Mouse (Mus musculus) limb, embryonic 15.5 days (tissue): ENCODE data around the gene Gm45713. TPM values are rescaled to one million over a fixed set of nuclear protein-coding genes. Genes with fewer than 3 reads are reported as not detected.
A peak's percentile ranks its signal among the peaks of the same experiment; 100 is the strongest.

ENCODE experiments used
- ATAC-seq: fragments of 200-750 bp; cut with Nextera tagmentation; 2 replicates; pipeline ENCODE4 v1.8.0; 2017; ENCODE audit warnings: low read depth, moderate TSS enrichment; ENCODE audit not compliant: insufficient number of reproducible peaks, low FRiP score, low TSS enrichment
- H3K27ac ChIP-seq: fragments of 300-500 bp; sonication (generic); 2 replicates; pipeline ENCODE4 v1.5.1; 2015; ENCODE audit warnings: moderate library complexity, mild to moderate bottlenecking, inconsistent platforms
- H3K27me3 ChIP-seq: fragments of 300-500 bp; sonication (generic); 2 replicates; pipeline ENCODE4 v1.6.1; 2015; ENCODE audit warnings: inconsistent platforms
- H3K36me3 ChIP-seq: fragments of 300-500 bp; sonication (generic); 2 replicates; pipeline ENCODE4 v1.6.1; 2015; ENCODE audit warnings: inconsistent platforms
- H3K4me1 ChIP-seq: fragments of 300-500 bp; sonication (generic); 2 replicates; pipeline ENCODE4 v1.6.1; 2015; ENCODE audit warnings: inconsistent platforms
- H3K4me2 ChIP-seq: fragments of 300-500 bp; sonication (generic); 2 replicates; pipeline ENCODE4 v1.6.1; 2015; ENCODE audit warnings: mild to moderate bottlenecking, inconsistent platforms
- H3K4me3 ChIP-seq: fragments of 300-500 bp; sonication (generic); 2 replicates; pipeline ENCODE4 v1.5.1; 2015; ENCODE audit warnings: mild to moderate bottlenecking, inconsistent platforms
- H3K9ac ChIP-seq: fragments of 300-500 bp; sonication (generic); 2 replicates; pipeline ENCODE4 v1.6.1; 2015; ENCODE audit warnings: inconsistent platforms
- H3K9me3 ChIP-seq: fragments of 300-500 bp; sonication (generic); 2 replicates; pipeline ENCODE4 v1.6.1; 2016; ENCODE audit warnings: inconsistent platforms
- WGBS: fragments of 180-500 bp; shearing (Covaris S2); methylation state at CpG from one replicate; pipeline ENCODE4 v1.1.7; 2015; 5-methylcytosine and 5-hydroxymethylcytosine counted together
- microRNA counts: library from miRNA; unstranded; fragments of <30 nt; microRNA quantifications from one replicate; lab custom pipeline; 2016
- microRNA-seq: library from miRNA; unstranded; fragments of <30 nt; microRNA quantifications from one replicate; pipeline ENCODE4, GENCODE M21; 2016
- polyA plus RNA-seq: library from polyadenylated mRNA; unstranded; fragments of >200 nt; fragmentation: Nextera tagmentation; extraction: Ambion mirVana; gene quantifications from 2 replicates; pipeline ENCODE4 v1.2.1, GENCODE M21; 2015

Gene Gm45713
- polyA plus RNA-seq, 1 experiment from 2014 or later = not detected

GRCm38 (mm10) chr7:45076501-45076900 lies 59.5 kb downstream of the Gm45713 start:
- Histone ChIP-seq H3K9ac (no peak overlapping the region), H3K4me2 (no peak overlapping the region), H3K4me1 (peaks cover 11% of the 10 kb centered on the region), H3K27me3 (no peaks in the 10 kb centered on the region), H3K27ac (no peak overlapping the region), H3K36me3 (peaks cover 50% of the 10 kb centered on the region), H3K4me3 (no peak overlapping the region), H3K9me3 (no peaks in the 10 kb centered on the region)
- 86% methylated on average over 30 of the region's 30 CpGs for WGBS
- no peak for ATAC-seq

MicroRNAs encoded within 50 kb of the gene (microRNA counts, 519-probe panel; counts per million panel counts)
- microRNA mmu-miR-150 (lab: Ali Mortazavi, UCI) = 2,254 counts per million, percentile 43 among the panel's probes with 10 or more counts

Small RNA genes lying within 50 kb of the gene (microRNA-seq; reads per million reads assigned to microRNA genes)
- gene Mir150 = 17.8 reads per million, percentile 32 among the genes with 10 or more reads in this experiment
- gene Mir5121 = 10.0 reads per million, percentile 25 among the genes with 10 or more reads in this experiment
- gene Mir7055 = not detected

Other genes with a start within 250 kb of the Gm45713 start
- gene Med25, start 243.5 kb downstream of the Gm45713 start, polyA plus RNA-seq = 103 and 109 TPM in 2 replicates
- gene Fuz, start 240.2 kb downstream of the Gm45713 start, polyA plus RNA-seq = 22.8 and 24.2 TPM in 2 replicates
- 68.8 and 71.9 TPM in 2 replicates for gene Ap2a1, start 206.7 kb downstream of the Gm45713 start, polyA plus RNA-seq
- gene Tsks, start 193.0 kb downstream of the Gm45713 start, polyA plus RNA-seq = 0.17 TPM in 1 of 2 replicates, not detected in the other
- gene Cpt1c, start 161.4 kb downstream of the Gm45713 start, polyA plus RNA-seq = 27.9 and 28.3 TPM in 2 replicates
- gene Prmt1, start 149.7 kb downstream of the Gm45713 start, polyA plus RNA-seq = 408 and 429 TPM in 2 replicates
- gene Irf3, start 138.6 kb downstream of the Gm45713 start, polyA plus RNA-seq = 101 and 105 TPM in 2 replicates
- gene Bcl2l12, start 137.5 kb downstream of the Gm45713 start, polyA plus RNA-seq = 58.8 and 59.4 TPM in 2 replicates
- 34.8 TPM in 2 replicates for gene Scaf1, start 119.9 kb downstream of the Gm45713 start, polyA plus RNA-seq
- gene Rras, start 118.3 kb downstream of the Gm45713 start, polyA plus RNA-seq = 44.9 and 49.1 TPM in 2 replicates
- 9.3 and 11.5 TPM in 2 replicates for gene Prr12, start 83.3 kb downstream of the Gm45713 start, polyA plus RNA-seq
- 63.0 and 70.3 TPM in 2 replicates for gene Nosip, start 73.8 kb downstream of the Gm45713 start, polyA plus RNA-seq
- 23.1 and 25.1 TPM in 2 replicates for gene Prrg2, start 73.6 kb downstream of the Gm45713 start, polyA plus RNA-seq
- gene Rcn3, start 44.0 kb downstream of the Gm45713 start, polyA plus RNA-seq = 653 and 714 TPM in 2 replicates
- gene Fcgrt, start 32.4 kb downstream of the Gm45713 start, polyA plus RNA-seq = 99.7 and 121 TPM in 2 replicates
- gene Rps11, start 11.8 kb downstream of the Gm45713 start, polyA plus RNA-seq = 1,215 and 1,484 TPM in 2 replicates
- gene Rpl13a, start 7.5 kb downstream of the Gm45713 start, polyA plus RNA-seq = 1,220 and 1,390 TPM in 2 replicates
- gene Flt3l, start 201 bp upstream of the Gm45713 start, polyA plus RNA-seq = 2.1 and 2.7 TPM in 2 replicates
- 76.3 and 84.6 TPM in 2 replicates for gene Pih1d1, start 18.1 kb upstream of the Gm45713 start, polyA plus RNA-seq
- 44.1 and 49.1 TPM in 2 replicates for gene Aldh16a1, start 18.4 kb upstream of the Gm45713 start, polyA plus RNA-seq
- 0.12 and 0.24 TPM in 2 replicates for gene Slc17a7, start 27.7 kb upstream of the Gm45713 start, polyA plus RNA-seq
- gene Gfy, start 43.3 kb upstream of the Gm45713 start, polyA plus RNA-seq = not detected in 2 replicates
- not detected in 2 replicates for gene Pth2, start 44.8 kb upstream of the Gm45713 start, polyA plus RNA-seq
- 1.2 and 2.7 TPM in 2 replicates for gene Ccdc155, start 68.7 kb upstream of the Gm45713 start, polyA plus RNA-seq
- 51.2 and 64.5 TPM in 2 replicates for gene Dkkl1, start 75.9 kb upstream of the Gm45713 start, polyA plus RNA-seq
- gene Tead2, start 79.5 kb upstream of the Gm45713 start, polyA plus RNA-seq = 131 and 134 TPM in 2 replicates
- gene Cd37, start 102.9 kb upstream of the Gm45713 start, polyA plus RNA-seq = 3.8 and 5.1 TPM in 2 replicates
- gene Slc6a16, start 104.9 kb upstream of the Gm45713 start, polyA plus RNA-seq = 0.09 TPM in 1 of 2 replicates, not detected in the other
- gene Slc6a21, start 141.3 kb upstream of the Gm45713 start, polyA plus RNA-seq = not detected in 2 replicates
- 22.0 and 22.6 TPM in 2 replicates for gene Trpm4, start 197.5 kb upstream of the Gm45713 start, polyA plus RNA-seq
- gene Hrc, start 199.1 kb upstream of the Gm45713 start, polyA plus RNA-seq = 6.5 and 15.1 TPM in 2 replicates
- gene Ppfia3, start 230.8 kb upstream of the Gm45713 start, polyA plus RNA-seq = 7.8 and 9.1 TPM in 2 replicates
- gene Lin7b, start 234.4 kb upstream of the Gm45713 start, polyA plus RNA-seq = 2.3 and 2.5 TPM in 2 replicates